Mouse (Mus musculus): Measurements from ENCODE around the gene Mien1.

Mien1 gene

DNA sequence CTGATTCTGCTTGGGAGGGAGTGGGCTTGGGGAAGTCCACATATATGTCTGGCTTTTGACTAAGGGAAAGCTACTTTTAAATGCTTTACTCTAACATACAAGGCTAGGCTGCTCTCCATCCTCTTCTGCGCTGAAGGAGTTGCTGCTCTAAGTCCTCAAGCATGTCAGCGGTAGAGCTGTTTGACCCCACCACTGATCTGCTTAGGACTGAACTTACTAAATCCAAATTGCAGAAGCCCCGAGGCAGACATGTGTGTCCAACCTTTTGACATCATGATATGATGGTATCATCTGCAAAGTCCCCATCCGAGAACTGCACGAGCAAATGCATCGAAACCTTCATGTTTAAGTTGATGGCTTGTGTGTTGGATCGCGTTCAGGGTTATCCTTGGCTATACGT is 21.1 kb upstream of the Mien1 start:
- DNase-seq (ENCODE audit: low spot score): no peak

DNA sequence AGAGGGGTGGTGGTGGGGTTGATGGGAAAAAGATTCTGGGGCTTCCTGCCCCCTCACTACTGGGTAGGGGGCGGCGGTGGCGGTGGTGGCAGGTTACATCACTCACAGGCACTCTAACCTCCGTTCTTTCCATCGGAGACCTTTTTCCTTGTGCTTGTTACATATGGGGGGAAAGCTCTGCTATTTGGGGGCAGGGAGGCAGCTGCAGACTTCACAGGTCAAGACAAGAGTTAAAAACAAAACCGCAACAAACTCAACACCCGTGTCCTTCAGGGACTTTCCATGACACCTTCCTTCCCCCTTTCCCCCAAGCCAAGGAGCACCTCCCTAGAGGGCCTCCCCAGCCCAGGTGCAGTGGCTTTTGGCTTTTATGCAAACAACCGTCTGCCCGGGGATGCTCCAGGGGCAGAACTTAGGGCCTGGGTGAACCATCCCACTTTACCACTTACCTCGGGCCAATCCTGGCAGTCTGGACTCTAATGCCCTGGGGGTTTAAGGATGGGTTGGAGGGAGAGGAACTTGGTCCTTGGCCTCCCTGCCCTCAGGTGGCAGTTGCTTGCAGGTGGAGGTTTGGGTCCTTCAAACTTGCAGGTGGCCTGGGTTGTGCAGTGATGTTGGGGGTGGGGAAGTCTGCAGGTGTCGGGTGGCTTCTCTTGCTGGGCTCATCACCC is 20.4 kb upstream of the Mien1 start:
- DNase-seq (ENCODE audit: low spot score): no peak

DNA sequence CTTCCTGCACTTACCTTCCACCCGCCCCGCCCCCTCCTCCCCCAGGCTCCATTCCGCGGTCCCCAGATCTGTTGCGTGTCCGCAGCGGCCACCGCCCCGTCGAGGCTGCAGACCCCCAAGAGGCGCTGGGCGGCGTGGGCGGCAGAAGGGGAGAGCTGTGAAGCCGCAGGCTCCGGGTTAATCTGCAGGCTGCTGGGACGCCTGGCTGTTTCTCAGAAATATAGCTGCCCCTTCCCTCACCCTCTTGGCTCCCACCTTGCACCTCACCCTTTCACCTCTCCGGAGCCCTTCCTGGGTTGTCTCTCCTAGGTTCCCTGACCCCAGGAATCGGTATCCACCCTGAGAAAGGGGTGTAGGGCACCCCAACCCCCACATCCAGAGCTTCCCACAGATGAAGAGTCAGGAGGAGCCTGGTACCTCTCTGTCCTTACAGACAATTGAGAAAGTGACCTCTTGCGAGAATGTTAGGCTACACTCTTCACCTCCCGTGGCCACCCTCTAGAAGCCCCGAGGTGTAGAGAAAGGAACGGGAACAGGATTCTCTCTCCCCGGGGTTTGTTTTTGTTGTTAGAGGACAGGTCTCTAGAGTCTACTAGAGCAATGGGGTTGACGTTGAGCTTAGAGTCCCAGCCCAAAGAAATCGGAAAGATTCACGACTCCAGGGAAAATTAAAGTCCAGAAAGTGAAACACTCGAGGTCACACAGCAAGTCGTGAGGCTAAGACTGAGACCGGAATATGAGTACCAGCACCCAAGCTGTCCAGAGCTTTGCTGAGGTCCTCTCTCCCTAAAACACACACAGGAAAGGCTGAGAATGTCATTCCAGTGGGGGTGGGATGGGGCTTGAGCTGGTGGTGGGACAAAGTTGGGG is 19.6 kb upstream of the Mien1 start:
- DNase-seq (ENCODE audit: low spot score): no peak

DNA sequence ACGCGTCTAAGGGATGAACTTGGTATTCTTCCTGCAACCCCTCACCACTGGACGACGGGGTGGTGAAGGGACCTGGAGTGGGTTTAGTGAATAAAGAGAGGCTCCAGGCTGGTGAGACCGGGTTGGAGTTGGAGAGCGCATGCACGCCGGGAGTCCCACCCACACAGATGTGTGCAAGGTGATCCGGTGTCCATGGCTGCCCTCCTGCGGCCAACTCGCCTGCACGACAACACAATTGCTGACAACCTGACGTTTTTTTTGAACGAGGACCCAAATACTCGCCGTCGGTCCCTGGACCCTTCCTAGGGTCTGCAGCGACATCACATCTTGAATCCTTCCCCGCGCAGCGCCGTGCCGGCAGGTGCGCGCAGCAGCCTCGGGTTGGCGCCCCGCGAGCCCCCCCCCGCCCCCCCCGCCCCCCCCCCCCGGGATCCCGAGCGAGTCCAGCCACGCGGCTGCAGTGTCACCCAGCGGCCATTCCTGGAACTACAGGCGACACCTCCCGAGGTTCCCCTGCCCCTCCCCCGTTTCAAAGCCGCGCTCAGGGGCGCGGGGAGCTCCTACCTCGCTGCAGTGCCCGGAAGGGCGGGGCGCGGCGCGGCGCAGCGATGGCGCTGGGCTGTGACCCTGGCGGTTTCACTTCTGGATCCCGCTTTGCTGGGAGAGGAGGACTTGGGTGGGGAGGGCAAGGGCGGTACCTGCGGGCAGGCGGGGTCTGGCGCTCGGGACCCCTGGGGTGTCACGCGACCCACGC is 18.8 kb upstream of the Mien1 start:
- peak; percentile 66 for DNase-seq (ENCODE audit: low spot score)

DNA sequence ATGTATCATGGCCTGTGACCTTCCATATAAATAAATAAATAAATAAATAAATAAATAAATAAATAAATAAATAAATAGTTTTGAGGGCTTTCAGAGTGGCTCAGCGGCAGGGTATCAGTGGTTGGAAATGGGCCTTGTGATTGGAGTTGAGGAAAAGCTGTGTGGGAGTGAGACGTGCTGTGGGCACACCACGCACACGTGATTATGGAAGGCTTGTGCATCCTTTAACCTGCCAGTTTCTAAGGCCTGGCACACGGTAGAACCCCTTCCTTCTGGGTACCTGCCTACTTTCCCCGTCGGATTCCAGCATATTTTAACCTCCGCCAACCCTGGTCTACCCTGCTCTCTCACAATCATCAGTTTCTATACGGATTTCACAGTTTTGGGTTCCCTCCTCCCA is 18.2 kb upstream of the Mien1 start:
- DNase-seq (ENCODE audit: low spot score): no peak

DNA sequence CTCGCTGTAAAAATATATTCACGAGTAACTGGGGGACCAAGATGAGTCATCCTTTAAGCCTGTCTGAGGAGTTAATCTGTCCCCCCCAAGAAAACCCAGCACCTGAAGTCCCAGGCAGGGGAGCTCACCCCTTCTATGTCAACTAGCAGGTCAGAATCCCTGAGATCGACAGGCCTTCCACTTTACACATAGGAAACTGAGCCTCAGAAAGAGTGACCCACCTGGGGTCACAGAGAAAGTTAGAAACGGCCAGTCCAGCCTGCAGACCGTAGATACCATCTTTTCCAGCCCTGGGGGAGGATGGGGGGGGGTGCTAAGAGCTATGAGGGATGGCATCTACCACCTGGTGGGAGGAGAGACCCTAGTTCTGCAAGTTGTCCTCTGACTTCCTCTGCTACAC is 17.8 kb upstream of the Mien1 start:
- DNase-seq (ENCODE audit: low spot score): no peak

DNA sequence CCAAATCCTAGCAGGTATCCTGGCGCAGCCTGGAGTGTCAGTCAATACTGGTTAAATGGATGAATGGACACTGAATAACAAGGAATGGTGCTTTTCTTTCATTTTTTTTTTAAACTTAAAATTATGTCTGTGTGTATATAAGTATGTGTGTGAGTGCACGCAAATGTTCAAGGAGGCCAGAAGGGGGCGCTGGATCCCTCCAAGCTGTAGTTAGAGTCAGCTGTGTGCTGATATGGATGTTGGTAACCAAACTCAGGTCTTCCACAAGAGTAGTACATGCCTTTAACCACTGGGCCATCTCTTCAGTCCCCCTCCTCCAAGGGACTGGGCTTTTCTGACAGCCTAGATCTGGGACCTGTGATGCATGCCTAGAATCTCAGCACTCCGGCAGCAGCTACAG is 16.7 kb upstream of the Mien1 start:
- peak; percentile 34 for DNase-seq (ENCODE audit: low spot score)

DNA sequence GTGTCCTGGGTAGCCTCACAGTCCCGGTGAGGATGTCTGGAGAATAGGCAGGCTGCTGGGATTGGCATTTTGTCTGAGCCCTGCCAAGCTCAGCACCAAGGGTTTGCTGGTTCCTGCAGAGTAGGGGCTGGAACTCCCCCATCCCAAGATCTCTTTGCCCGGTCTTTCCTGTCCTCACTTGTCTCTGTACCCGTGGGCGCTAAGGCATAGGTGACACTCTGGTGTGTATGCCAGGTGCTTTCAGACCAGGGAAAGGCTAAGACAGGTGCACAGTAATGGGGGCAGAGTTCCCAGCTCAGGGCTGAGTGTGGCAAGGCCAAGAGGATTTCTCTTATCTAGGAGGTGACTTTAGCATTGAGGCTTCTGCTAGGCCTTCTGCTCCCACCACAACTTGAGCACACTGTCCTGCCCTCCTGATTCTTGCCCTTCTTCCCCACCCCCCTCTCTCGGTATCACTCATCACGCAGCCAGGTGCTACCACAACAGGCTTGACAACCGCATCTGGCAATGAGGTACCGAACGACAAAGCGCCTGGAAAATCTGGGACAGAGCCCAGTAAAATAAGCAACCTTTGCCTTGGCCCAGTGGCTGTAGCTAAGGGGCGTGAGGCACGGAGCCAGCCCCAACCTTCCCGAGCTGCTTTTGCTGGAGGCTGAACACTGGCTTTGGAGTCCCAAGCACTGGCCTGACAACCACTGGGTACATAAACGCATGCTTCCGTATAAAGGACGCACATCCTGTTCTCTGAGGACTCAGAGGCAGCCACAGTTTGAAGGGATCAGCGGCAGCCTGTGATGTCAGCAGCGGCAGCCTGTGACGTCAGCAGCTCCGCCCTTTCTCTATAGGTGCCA is 11.4 kb upstream of the Mien1 start:
- DNase-seq (ENCODE audit: low spot score): no peak

DNA sequence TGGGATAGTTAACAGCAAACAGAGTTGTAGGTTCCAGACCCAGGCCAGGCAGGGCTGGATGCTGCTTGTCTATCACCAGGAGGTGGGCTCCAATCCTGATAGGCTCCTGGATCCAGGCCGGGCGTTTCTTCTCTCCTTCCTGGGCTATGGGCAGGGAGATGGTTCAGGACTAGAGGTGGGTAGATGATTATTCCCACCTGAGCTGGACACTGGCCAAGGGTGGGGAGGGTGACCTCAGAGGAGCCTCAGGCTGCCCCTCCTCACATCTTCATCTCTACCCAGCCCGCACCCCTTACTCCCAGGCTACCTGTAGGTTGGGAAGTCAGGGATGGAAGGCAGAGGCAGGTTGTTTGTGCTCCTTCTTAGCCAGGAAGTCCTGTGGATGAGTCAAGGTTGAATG is 10.6 kb upstream of the Mien1 start:
- no peak for DNase-seq (ENCODE audit: low spot score)

DNA sequence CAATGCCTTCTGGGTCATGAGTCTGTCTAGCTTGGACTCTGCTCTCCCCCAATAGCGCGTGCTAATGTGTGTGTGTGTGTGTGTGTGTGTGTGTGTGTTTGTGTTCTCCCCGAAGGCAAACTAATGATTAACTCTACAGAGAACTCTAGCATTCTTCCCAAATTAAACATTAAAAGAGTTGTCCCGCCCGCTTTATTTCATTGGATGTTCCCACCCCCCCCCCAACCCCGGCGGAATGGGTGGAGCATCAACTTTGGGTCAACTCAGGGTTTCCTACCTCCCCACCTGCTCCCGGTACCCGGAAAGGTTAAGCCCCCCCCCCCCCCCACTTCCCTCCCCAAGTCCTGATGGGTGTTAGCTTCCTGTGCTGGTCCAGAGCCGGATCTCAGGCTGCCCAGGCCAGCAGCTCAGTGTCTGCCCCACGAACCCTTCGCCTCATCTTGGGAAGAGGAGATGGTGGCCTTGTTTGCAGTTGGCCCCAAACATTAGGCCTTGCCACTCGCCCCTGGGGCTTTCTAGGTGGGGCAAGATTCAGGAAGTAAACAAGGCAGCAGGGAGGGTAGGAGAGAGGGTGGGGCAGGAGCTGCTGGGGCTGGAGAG is 9.5 kb upstream of the Mien1 start:
- DNase-seq (ENCODE audit: low spot score): no peak

DNA sequence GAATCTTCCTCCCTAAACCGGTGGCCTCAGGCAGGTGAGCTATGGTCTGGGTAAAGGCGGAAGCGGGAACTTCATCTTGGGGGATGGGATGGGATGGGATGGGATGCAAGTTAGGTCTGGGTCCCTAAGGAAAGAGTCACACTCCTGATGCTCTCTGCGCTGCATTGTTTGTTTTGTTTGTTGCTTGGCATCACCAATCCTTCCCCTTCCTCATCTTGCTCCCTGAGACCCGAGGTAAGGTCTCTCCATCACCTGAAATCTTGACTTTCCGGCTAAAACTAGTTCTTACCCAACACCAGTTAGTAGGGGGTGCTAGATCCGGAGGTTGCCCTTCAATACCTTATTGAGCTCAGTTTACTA is 8.7 kb upstream of the Mien1 start:
- no peak for DNase-seq (ENCODE audit: low spot score)

DNA sequence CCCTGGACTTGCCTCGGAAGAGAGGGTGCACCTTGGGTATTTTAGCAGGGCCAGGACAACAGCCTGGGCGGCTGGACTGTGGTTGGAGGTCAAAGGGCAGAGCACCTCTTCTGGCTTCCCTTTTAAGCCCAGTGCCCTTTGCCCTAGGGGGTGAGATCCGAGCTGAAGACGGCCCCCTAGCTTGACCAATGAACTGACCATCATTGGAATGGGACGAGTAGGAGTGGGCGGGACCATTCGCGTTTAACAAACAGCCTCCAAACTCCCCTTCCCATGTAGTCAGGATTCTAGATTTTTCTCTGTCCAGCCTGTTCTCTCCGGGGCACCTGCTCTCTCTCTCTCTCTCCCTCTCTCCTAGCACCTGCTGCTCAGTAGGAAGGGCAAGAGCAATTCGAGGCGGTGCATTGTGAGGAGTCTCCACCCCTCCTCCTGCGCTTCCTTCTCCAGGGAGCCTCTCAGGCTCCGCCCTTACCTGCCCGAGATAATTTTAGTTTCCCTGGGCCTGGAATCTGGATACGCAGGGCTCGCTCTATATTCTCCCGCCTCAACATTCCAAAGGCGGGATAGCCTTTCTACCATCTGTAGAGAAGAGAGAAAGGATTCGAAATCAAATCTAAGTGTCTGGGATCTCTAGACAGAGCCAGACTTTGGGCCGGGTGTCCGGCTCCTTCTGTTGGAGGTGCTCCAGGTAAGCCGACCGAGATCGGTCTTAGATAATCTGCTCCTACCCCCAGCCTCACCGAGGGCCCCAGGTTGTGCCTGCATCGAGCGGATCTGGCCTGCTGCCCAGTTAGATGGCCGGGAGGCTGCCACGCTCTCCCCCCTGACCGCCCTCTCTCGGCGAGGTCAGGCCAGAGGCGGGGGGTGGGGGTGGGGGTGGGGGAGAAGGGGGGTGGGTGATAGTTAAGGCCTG is 8.0 kb upstream of the Mien1 start:
- no peak for DNase-seq (ENCODE audit: low spot score)

DNA sequence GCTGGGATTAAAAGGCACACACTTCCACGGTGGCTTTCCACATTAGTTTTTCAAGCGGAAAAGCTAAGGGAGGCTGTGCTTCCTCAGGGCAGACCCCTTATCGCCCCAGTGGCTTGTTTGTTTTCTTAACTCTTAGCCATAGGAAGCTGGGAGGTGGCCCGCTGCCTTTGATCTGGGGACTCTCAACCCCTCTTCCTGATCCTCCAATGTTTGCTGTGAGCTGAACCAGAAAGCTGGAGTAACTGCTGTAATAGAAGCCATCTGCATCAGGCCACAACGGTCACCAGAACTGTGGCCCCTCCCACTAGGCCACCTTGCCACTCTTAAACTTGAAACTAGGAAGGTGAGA is 7.4 kb upstream of the Mien1 start, which contains the start of gene Grb7:
Grb7 (plus strand) TSS at position 182 of the 349 bp plus-strand sequence.
- no peak for DNase-seq (ENCODE audit: low spot score)

DNA sequence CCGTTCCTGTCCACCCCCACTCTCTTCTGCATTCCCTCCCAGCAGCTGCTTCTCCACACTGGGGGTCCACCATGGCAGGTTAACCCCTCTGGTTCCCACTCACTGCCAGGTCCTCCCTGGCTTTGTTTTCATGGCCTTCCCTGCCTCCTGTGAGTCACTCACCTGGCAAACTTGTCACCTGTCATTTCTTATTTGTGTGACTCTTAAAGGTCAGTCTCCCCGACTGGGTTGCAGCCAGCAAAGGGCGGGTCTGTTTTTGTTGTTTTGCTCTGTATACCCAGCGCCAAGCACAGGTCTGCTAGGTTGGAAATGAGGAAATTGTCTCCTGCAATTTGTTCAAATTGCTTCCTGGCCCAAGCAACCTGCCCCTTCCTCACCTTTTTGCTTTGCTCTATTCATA is 6.9 kb upstream of the Mien1 start:
- DNase-seq (ENCODE audit: low spot score): no peak

DNA sequence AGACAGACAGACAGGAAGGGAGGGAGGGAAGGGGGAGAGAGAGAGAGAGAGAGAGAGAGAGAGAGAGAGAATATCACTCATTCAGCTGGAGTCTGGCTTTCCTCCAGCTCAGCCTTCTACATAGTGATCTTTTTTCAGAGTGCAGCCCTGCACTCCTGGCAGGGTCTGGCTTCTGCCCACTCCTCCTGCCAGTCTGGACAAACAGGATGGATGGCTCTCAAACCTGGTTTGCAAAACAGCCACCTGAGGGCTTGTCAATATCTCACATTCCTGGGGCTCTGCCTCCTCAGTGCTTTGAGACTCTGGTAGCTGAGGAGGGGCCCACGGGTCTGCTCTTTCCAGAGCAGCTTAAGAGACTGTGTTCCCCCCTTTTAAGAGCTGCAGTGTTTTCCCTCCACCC is 6.4 kb upstream of the Mien1 start:
- DNase-seq (ENCODE audit: low spot score): no peak

DNA sequence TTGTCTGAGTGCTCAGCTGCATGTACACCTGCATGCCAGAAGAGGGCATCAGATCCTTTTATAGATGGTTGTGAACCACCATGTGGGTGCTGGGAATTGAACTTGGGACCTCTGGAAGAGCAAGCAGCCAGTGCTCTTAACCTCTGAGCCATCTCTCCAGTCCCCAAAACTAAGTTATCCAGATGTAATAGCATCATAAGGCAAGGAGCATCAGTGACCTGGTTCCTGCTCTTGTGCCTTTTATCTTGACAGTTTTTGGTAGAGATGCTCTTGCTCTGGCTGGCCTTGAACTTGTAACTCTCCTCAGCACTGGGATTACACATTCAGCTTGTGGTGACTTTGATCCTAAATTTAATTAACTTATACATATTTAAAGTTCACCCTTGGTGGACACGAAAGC is 4.9 kb upstream of the Mien1 start:
- no peak for DNase-seq (ENCODE audit: low spot score)

DNA sequence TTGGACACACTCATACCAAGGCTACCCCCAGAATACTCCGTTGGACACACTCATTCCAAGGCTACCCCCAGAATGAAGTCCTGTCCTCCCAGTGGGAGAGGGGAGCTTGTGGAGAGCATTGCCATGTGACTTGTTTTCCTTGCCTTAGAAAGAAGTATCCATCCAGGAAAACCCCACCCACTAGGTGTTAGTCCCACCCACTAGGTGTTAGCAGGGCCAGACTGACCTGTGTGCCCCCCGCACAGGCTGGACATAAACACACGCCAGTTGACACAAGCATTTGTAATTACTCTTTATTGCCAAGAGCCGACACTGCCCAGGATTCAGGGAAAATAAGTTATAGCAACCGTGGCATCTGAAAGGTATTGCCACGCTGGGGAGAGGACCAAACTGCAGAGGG is 1.4 kb downstream of the Mien1 start:
- DNase-seq (ENCODE audit: low spot score): no peak

DNA sequence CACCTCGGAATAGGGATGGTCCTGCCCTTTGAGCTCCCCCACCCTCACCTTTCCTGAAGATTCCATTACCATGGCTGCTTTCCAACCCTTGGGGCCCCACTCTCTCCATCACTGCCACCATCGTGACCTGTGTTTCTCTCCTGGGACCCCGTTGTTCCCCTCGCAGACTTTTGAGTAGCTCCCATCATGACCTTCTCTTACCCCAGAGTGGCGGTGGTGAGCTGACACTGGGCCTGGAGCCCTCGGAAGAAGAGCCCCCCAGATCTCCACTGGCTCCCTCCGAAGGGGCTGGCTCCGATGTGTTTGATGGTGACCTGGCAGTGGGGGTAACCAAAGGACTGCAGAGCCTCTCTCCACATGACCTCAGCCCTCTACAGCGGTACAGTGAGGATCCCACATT is 3.1 kb downstream of the Mien1 start:
- no peak for DNase-seq (ENCODE audit: low spot score)

DNA sequence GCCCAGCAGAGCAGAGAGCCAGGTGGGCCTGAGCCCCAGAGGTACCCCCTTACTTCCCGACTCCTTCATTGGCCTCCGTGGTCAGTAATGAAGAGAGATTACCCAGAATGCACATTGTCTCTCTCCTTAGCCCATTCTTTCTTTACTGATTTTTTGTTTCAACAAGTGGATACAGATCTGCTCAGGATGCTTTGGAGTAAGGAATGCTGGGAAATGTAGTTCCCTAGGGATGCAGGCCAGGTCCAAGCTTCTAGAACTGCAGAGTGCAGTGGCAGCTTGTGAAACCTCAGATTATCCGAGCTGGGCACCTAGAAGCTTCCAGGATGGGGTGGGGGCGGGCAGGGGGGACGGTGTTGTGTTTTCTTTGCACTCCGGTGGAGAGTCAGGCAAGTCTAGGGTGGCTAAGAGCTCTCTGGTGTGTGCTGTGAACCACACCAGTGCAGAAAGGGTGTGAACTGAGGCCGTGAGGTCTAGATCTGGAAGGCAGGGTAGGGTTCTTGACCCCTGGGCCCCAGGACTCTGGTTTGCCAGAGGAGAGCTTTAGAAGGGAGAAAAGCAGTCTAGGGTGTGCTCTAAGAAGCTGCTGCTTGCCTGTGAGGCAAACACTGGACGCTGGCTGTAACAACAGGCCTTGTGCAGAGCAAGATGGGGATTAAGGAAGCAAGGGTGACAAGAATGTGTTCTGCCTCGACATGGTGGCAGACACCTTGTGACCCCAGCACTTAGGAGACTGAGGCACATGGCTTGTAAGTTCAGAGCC is 6.9 kb downstream of the Mien1 start:
- DNase-seq (ENCODE audit: low spot score): no peak

DNA sequence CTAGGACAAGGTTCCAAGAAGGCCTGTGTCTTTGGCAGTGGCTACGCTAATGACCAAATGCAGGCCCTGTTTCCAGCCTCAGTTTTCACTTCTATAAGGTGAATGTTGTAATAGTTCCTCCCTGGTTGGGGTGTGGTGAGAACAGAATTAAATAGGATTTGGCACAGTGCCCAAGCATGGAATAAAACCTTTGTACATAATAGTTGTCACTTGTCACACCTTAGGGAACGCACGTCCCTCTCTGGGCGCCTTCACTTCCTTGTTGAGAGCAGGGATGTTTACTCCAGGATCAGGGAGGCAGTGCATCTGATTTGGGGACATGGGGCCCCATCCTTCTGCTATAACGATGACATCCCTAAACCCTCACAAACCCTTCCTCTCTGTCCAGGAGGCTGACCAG is 10.4 kb downstream of the Mien1 start:
- no peak for DNase-seq (ENCODE audit: low spot score)

Measured in c-Kit-positive CD71-positive TER-119-positive erythroid progenitor cells, embryonic 14.5 days (primary cell).